Mouse (Mus musculus): ENCODE data around the gene Arcn1.

The Arcn1 gene

DNA sequence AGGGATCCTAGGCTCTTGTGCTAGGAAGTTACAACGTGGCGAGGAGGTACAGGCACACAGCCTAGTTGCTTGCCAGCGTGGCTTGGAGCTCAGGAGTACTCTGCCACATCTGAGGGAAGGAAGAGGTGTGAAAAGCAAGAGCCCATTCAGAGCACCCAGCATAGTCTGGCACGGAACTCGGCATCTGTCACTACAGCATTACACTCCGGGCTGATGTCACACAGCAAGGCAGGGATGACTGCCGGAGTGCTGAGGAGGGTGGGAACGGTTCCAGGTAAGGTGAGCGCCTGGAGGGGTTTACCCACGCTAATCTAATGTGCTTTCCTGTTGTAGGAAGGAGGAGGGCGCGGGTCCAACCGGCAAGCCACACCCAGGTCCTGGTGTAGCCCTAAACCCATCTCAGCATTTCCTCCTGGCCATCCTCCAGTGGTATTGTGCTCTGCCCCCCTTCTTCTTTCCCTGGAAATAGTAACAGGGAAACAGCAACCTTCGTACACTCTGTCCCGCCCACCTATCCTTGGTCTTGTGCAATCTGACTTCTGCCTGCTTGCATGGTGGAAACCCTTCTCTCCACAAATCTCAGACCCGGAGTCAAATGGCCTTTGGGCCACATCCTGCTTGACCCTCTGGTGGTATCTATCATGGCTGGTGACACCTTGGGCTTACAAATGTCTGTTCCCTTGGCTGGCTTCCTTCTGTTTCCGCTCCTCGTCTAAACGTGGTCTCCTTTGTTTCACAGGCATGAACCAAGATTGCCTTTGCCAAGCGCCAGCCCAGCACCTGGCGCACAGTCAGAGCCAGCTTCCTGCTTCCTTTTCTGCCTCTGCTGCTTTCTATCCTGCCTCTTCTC is 75.7 kb downstream of the Arcn1 start:
- DNase-seq (ENCODE audit: inconsistent age in 2 of 2, low spot score in 1 of 2): peak; percentile 76 to 91
